ENCODE assay signal across 24 mouse cellular contexts in the genomic region with DNA sequence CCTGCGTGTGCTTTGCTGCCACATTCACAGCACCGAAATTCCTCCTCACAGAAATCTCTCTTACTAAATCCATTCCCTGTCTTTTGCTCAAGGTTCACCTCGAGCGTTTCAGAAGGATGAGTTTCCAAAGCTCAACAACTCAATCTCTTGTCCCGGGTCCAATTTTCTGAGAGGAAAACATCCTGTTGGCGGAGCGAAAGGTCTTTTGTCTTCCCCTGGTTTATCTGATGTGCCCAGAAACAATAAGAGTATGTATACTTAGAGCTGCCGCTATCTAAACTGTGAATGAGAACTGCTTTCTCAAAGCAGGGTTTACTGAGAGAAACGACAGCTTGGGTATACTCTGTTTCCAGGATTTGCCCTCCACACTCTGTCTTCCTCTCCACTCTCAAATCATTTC.
DNase-seq lines count a peak whose midpoint lies in the region; ATAC-seq lines count a peak whose summit lies in the region.
"Had no signal": no experiment of that assay in that cellular context is flagged by ENCODE, and none has a peak within 500 bp of the region (broad histone marks: within the 10 kb centered on the region; RNA-seq: fewer than 3 reads in every experiment).

No protein-coding gene starts in this region.

- H3K27me3 ChIP-seq in heart, embryonic 13.5 days (replicated peaks), result 0 out of 2 replicates have a peak, but pooled peaks cover 4% of the 10 kb centered on the region
- H3K27me3 ChIP-seq in liver, embryonic 11.5 days (replicated peaks; ENCODE audit: control insufficient read depth, insufficient read depth, low read length), result no peaks in the 10 kb centered on the region
- H3K27me3 ChIP-seq in liver, embryonic 12.5 days (replicated peaks), result no peaks in the 10 kb centered on the region
- H3K27me3 ChIP-seq in lung, embryonic 15.5 days, result no peaks in the 10 kb centered on the region
- H3K27me3 ChIP-seq: CH12.LX; embryonic facial prominence, embryonic 13.5 days; limb, embryonic 15.5 days; Patski had no signal

- WGBS in heart, embryonic 13.5 days, result 38% methylated on average over 9 of the region's 9 CpGs
- WGBS in liver, embryonic 11.5 days, result 54% methylated on average over 9 of the region's 9 CpGs
- 38% methylated on average over 9 of the region's 9 CpGs for WGBS in liver, embryonic 12.5 days (ENCODE audit: insufficient replicate concordance)
- 10% methylated on average over 9 of the region's 9 CpGs for WGBS in lung, embryonic 15.5 days

- peaks cover 5% of the 10 kb centered on the region; the same call in 1 of the 2 replicates for H3K4me1 ChIP-seq in heart, embryonic 13.5 days
- H3K4me1 ChIP-seq in liver, embryonic 11.5 days (replicated peaks; ENCODE audit: control insufficient read depth, insufficient read depth, low read length), result no peaks in the 10 kb centered on the region
- no peaks in the 10 kb centered on the region for H3K4me1 ChIP-seq in liver, embryonic 12.5 days
- peaks cover 10% of the 10 kb centered on the region for H3K4me1 ChIP-seq in lung, embryonic 15.5 days

- H3K4me2 ChIP-seq in heart, embryonic 13.5 days, result peak overlapping the region; percentile 27; the same call in 1 of the 2 replicates
- H3K4me2 ChIP-seq in liver, embryonic 11.5 days, result no peak overlapping the region
- no peak overlapping the region for H3K4me2 ChIP-seq in liver, embryonic 12.5 days
- H3K4me2 ChIP-seq in lung, embryonic 15.5 days, result peak overlapping the region; percentile 26; the same call in 1 of the 2 replicates
- H3K4me2 ChIP-seq: embryonic facial prominence, embryonic 13.5 days; forebrain, embryonic 12.5 days; hindbrain, embryonic 12.5 days; limb, embryonic 15.5 days had no signal

- H3K9ac ChIP-seq in heart, embryonic 13.5 days, result no peak overlapping the region
- H3K9ac ChIP-seq in liver, embryonic 11.5 days (ENCODE audit: low read depth, low read length), result no peak overlapping the region
- H3K9ac ChIP-seq in liver, embryonic 12.5 days, result no peak overlapping the region
- H3K9ac ChIP-seq in lung, embryonic 15.5 days, result no peak overlapping the region
- H3K9ac ChIP-seq: embryonic facial prominence, embryonic 13.5 days; forebrain, embryonic 12.5 days; hindbrain, embryonic 12.5 days; limb, embryonic 15.5 days had no signal

- no peak for DNase-seq in heart, postnatal 4 days
- peak; percentile 20 for DNase-seq in liver, embryonic 11.5 days (ENCODE audit: low spot score)
- DNase-seq in lung, postnatal 36 days, result peak; percentile 62
- no peak for DNase-seq in right cerebral cortex, adult 2 months (ENCODE audit: low spot score in 2 of 2)
- DNase-seq: B cell, adult 2 months; cerebellum, adult 11-12 months; cerebellum, postnatal 10 days; kidney, adult 18-20 months; layer of hippocampus, adult 9-11 months; left cerebral cortex, postnatal 4 days; midbrain, embryonic 14.5 days; thymus, postnatal 36 days had no signal

- no peak overlapping the region for H3K4me3 ChIP-seq in heart, embryonic 13.5 days
- H3K4me3 ChIP-seq in liver, embryonic 11.5 days (ENCODE audit: low read depth, low read length), result no peak overlapping the region
- no peak overlapping the region for H3K4me3 ChIP-seq in liver, embryonic 12.5 days
- no peak overlapping the region for H3K4me3 ChIP-seq in lung, embryonic 15.5 days
- H3K4me3 ChIP-seq: embryonic facial prominence, embryonic 13.5 days; erythroblast, embryonic 14.5 days; forebrain, embryonic 12.5 days; hindbrain, embryonic 12.5 days; limb, embryonic 15.5 days had no signal

- no peak for ATAC-seq in heart, embryonic 13.5 days (ENCODE audit: extremely low read depth, insufficient number of reproducible peaks, low FRiP score, low TSS enrichment)
- no peak for ATAC-seq in liver, embryonic 11.5 days (replicated peaks; ENCODE audit: low FRiP score)
- ATAC-seq in liver, embryonic 12.5 days, result no peak
- no peak for ATAC-seq in lung, embryonic 15.5 days (ENCODE audit: borderline replicate concordance, extremely low read depth, low FRiP score, low TSS enrichment)
- ATAC-seq: Patski had no signal

- H3K36me3 ChIP-seq in heart, embryonic 13.5 days, result no peaks in the 10 kb centered on the region
- H3K36me3 ChIP-seq in liver, embryonic 11.5 days (ENCODE audit: control insufficient read depth, insufficient read depth, low read length), result no peaks in the 10 kb centered on the region
- H3K36me3 ChIP-seq in liver, embryonic 12.5 days, result no peaks in the 10 kb centered on the region
- H3K36me3 ChIP-seq in lung, embryonic 15.5 days, result no peaks in the 10 kb centered on the region
- H3K36me3 ChIP-seq: embryonic facial prominence, embryonic 13.5 days; forebrain, embryonic 12.5 days; G1E; hindbrain, embryonic 12.5 days; limb, embryonic 15.5 days had no signal

- H3K27ac ChIP-seq in heart, embryonic 13.5 days (replicated peaks), result no peak overlapping the region
- H3K27ac ChIP-seq in liver, embryonic 11.5 days (ENCODE audit: low read depth, low read length), result no peak overlapping the region
- H3K27ac ChIP-seq in liver, embryonic 12.5 days, result no peak overlapping the region
- 0 out of 2 replicates have a peak overlapping the region, but pooled peaks have one; percentile 41 for H3K27ac ChIP-seq in lung, embryonic 15.5 days
- H3K27ac ChIP-seq: embryonic facial prominence, embryonic 13.5 days; forebrain, embryonic 12.5 days; hindbrain, embryonic 12.5 days; kidney, postnatal 0 days; limb, embryonic 15.5 days had no signal

- no peaks in the 10 kb centered on the region for H3K9me3 ChIP-seq in heart, embryonic 13.5 days
- H3K9me3 ChIP-seq in liver, embryonic 11.5 days (ENCODE audit: control insufficient read depth, low read length), result no peaks in the 10 kb centered on the region
- H3K9me3 ChIP-seq in liver, embryonic 12.5 days (replicated peaks), result no peaks in the 10 kb centered on the region
- H3K9me3 ChIP-seq in lung, embryonic 15.5 days, result no peaks in the 10 kb centered on the region
- H3K9me3 ChIP-seq: embryonic facial prominence, embryonic 13.5 days; forebrain, embryonic 12.5 days; hindbrain, embryonic 12.5 days; limb, embryonic 15.5 days had no signal

Comparison
In these comparisons a context has a peak if more than half of its experiments do, and no peak if none do; other contexts are left out.
1. H3K4me2 ChIP-seq: peak in heart, embryonic 13.5 days (single experiment) and lung, embryonic 15.5 days (single experiment); none in liver, embryonic 11.5 days (single experiment) and liver, embryonic 12.5 days (single experiment).
2. DNase-seq: peak in liver, embryonic 11.5 days (single experiment) and lung, postnatal 36 days (single experiment); none in heart, postnatal 4 days (single experiment) and right cerebral cortex, adult 2 months (0 of 2).